Mouse (Mus musculus): ENCODE data around the gene Cpb1. TPM values are rescaled to one million over a fixed set of nuclear protein-coding genes. Genes with fewer than 3 reads are reported as not detected.

The Cpb1 gene
- polyA plus RNA-seq (2014; fragmentation: Nextera tagmentation; extraction: Ambion mirVana): 0.08 TPM in 1 of 2 replicates, not detected in the other

- H3K36me3 ChIP-seq (ENCODE audit: control insufficient read depth, insufficient read depth, low read length): no peaks in the 10 kb centered on the region
- H3K27me3 ChIP-seq (ENCODE audit: control insufficient read depth, insufficient read depth, low read length): no peaks in the 10 kb centered on the region
- DNase-seq (no peak), ATAC-seq (ENCODE audit: low FRiP score, low TSS enrichment) (no peak)
- no peak within 1 kb of the TSS for H3K27ac ChIP-seq (replicated peaks; ENCODE audit: low read depth, low read length)
- H3K9me3 ChIP-seq (ENCODE audit: control insufficient read depth, low read length): no peaks in the 10 kb centered on the region
- no peak within 1 kb of the TSS for H3K9ac ChIP-seq (replicated peaks; ENCODE audit: low read length)
- H3K4me3 ChIP-seq (replicated peaks; ENCODE audit: low read depth, low read length): no peak within 1 kb of the TSS
- WGBS: 88% methylated on average over 3 of the region's 3 CpGs
- no peaks in the 10 kb centered on the region for H3K4me1 ChIP-seq (ENCODE audit: control insufficient read depth, insufficient read depth, low read length)
- H3K4me2 ChIP-seq (ENCODE audit: low read length): no peak within 1 kb of the TSS
Observed at GRCm38 (mm10) chr3:20275633-20276032, at the start of gene Cpb1. TSS of gene Cpb1 (minus strand) at chr3:20275733.

- Histone ChIP-seq H3K9ac (replicated peaks; ENCODE audit: low read length) (no peak overlapping the region), H3K4me2 (ENCODE audit: low read length) (no peak overlapping the region), H3K4me1 (ENCODE audit: control insufficient read depth, insufficient read depth, low read length) (no peaks in the 10 kb centered on the region), H3K4me3 (replicated peaks; ENCODE audit: low read depth, low read length) (no peak overlapping the region), H3K27ac (replicated peaks; ENCODE audit: low read depth, low read length) (no peak overlapping the region), H3K27me3 (ENCODE audit: control insufficient read depth, insufficient read depth, low read length) (no peaks in the 10 kb centered on the region), H3K36me3 (ENCODE audit: control insufficient read depth, insufficient read depth, low read length) (no peaks in the 10 kb centered on the region), H3K9me3 (ENCODE audit: control insufficient read depth, low read length) (no peaks in the 10 kb centered on the region)
- DNase-seq (no peak), ATAC-seq (ENCODE audit: low FRiP score, low TSS enrichment) (no peak)
- WGBS: 7% methylated on average over 1 of the region's 1 CpGs
Observed at GRCm38 (mm10) chr3:20317233-20317632, 41.7 kb upstream of the Cpb1 start.

GRCm38 (mm10) chr3:20309142-20309541 lies 33.6 kb upstream of the Cpb1 start:
- DNase-seq (no peak), ATAC-seq (ENCODE audit: low FRiP score, low TSS enrichment) (no peak)
- H3K4me2 ChIP-seq (ENCODE audit: low read length): no peak overlapping the region
- H3K27ac ChIP-seq (replicated peaks; ENCODE audit: low read depth, low read length): no peak overlapping the region
- H3K9me3 ChIP-seq (ENCODE audit: control insufficient read depth, low read length): no peaks in the 10 kb centered on the region
- H3K27me3 ChIP-seq (ENCODE audit: control insufficient read depth, insufficient read depth, low read length): no peaks in the 10 kb centered on the region
- H3K4me3 ChIP-seq (replicated peaks; ENCODE audit: low read depth, low read length): no peak overlapping the region
- no peaks in the 10 kb centered on the region for H3K36me3 ChIP-seq (ENCODE audit: control insufficient read depth, insufficient read depth, low read length)
- H3K4me1 ChIP-seq (ENCODE audit: control insufficient read depth, insufficient read depth, low read length): no peaks in the 10 kb centered on the region
- H3K9ac ChIP-seq (replicated peaks; ENCODE audit: low read length): no peak overlapping the region
- 88% methylated on average over 4 of the region's 4 CpGs for WGBS

- Histone ChIP-seq H3K36me3 (ENCODE audit: control insufficient read depth, insufficient read depth, low read length) (no peaks in the 10 kb centered on the region), H3K4me2 (ENCODE audit: low read length) (no peak overlapping the region), H3K9me3 (ENCODE audit: control insufficient read depth, low read length) (no peaks in the 10 kb centered on the region), H3K4me1 (ENCODE audit: control insufficient read depth, insufficient read depth, low read length) (no peaks in the 10 kb centered on the region), H3K27me3 (ENCODE audit: control insufficient read depth, insufficient read depth, low read length) (no peaks in the 10 kb centered on the region), H3K9ac (replicated peaks; ENCODE audit: low read length) (no peak overlapping the region), H3K27ac (replicated peaks; ENCODE audit: low read depth, low read length) (no peak overlapping the region), H3K4me3 (replicated peaks; ENCODE audit: low read depth, low read length) (no peak overlapping the region)
- ATAC-seq (ENCODE audit: low FRiP score, low TSS enrichment) (no peak), DNase-seq (no peak)
- 89% methylated on average over 4 of the region's 4 CpGs for WGBS
Observed at GRCm38 (mm10) chr3:20307256-20307655, 31.7 kb upstream of the Cpb1 start.

GRCm38 (mm10) chr3:20304758-20305352 lies 29.3 kb upstream of the Cpb1 start:
- WGBS: 66% methylated on average over 2 of the region's 2 CpGs
- no peak overlapping the region for H3K4me2 ChIP-seq (ENCODE audit: low read length)
- no peak overlapping the region for H3K9ac ChIP-seq (replicated peaks; ENCODE audit: low read length)
- no peak for ATAC-seq (ENCODE audit: low FRiP score, low TSS enrichment)
- H3K27ac ChIP-seq (replicated peaks; ENCODE audit: low read depth, low read length): no peak overlapping the region
- no peaks in the 10 kb centered on the region for H3K9me3 ChIP-seq (ENCODE audit: control insufficient read depth, low read length)
- H3K27me3 ChIP-seq (ENCODE audit: control insufficient read depth, insufficient read depth, low read length): no peaks in the 10 kb centered on the region
- DNase-seq: no peak
- H3K4me1 ChIP-seq (ENCODE audit: control insufficient read depth, insufficient read depth, low read length): no peaks in the 10 kb centered on the region
- H3K36me3 ChIP-seq (ENCODE audit: control insufficient read depth, insufficient read depth, low read length): no peaks in the 10 kb centered on the region
- no peak overlapping the region for H3K4me3 ChIP-seq (replicated peaks; ENCODE audit: low read depth, low read length)

- H3K9me3 ChIP-seq (ENCODE audit: control insufficient read depth, low read length): no peaks in the 10 kb centered on the region
- ATAC-seq (ENCODE audit: low FRiP score, low TSS enrichment): no peak
- 82% methylated on average over 3 of the region's 3 CpGs for WGBS
Observed at GRCm38 (mm10) chr3:20295546-20295945, 20.0 kb upstream of the Cpb1 start.

GRCm38 (mm10) chr3:20294542-20295348 lies 19.2 kb upstream of the Cpb1 start:
- no peaks in the 10 kb centered on the region for H3K27me3 ChIP-seq (ENCODE audit: control insufficient read depth, insufficient read depth, low read length)
- no peaks in the 10 kb centered on the region for H3K9me3 ChIP-seq (ENCODE audit: control insufficient read depth, low read length)
- ATAC-seq (ENCODE audit: low FRiP score, low TSS enrichment) (no peak), DNase-seq (no peak)
- no peak overlapping the region for H3K4me3 ChIP-seq (replicated peaks; ENCODE audit: low read depth, low read length)
- no peaks in the 10 kb centered on the region for H3K36me3 ChIP-seq (ENCODE audit: control insufficient read depth, insufficient read depth, low read length)
- H3K4me1 ChIP-seq (ENCODE audit: control insufficient read depth, insufficient read depth, low read length): no peaks in the 10 kb centered on the region
- H3K4me2 ChIP-seq (ENCODE audit: low read length): no peak overlapping the region
- no peak overlapping the region for H3K9ac ChIP-seq (replicated peaks; ENCODE audit: low read length)
- H3K27ac ChIP-seq (replicated peaks; ENCODE audit: low read depth, low read length): no peak overlapping the region
- 83% methylated on average over 9 of the region's 9 CpGs for WGBS

More at GRCm38 (mm10) chr3:20295546-20295945, 20.0 kb upstream of the Cpb1 start:
- Histone ChIP-seq H3K36me3 (ENCODE audit: control insufficient read depth, insufficient read depth, low read length) (no peaks in the 10 kb centered on the region), H3K4me1 (ENCODE audit: control insufficient read depth, insufficient read depth, low read length) (no peaks in the 10 kb centered on the region), H3K4me3 (replicated peaks; ENCODE audit: low read depth, low read length) (no peak overlapping the region), H3K27me3 (ENCODE audit: control insufficient read depth, insufficient read depth, low read length) (no peaks in the 10 kb centered on the region), H3K9ac (replicated peaks; ENCODE audit: low read length) (no peak overlapping the region), H3K4me2 (ENCODE audit: low read length) (no peak overlapping the region), H3K27ac (replicated peaks; ENCODE audit: low read depth, low read length) (no peak overlapping the region)
- no peak for DNase-seq

GRCm38 (mm10) chr3:20291370-20291769 lies 15.8 kb upstream of the Cpb1 start:
- no peaks in the 10 kb centered on the region for H3K36me3 ChIP-seq (ENCODE audit: control insufficient read depth, insufficient read depth, low read length)
- no peaks in the 10 kb centered on the region for H3K9me3 ChIP-seq (ENCODE audit: control insufficient read depth, low read length)
- no peaks in the 10 kb centered on the region for H3K4me1 ChIP-seq (ENCODE audit: control insufficient read depth, insufficient read depth, low read length)
- no peaks in the 10 kb centered on the region for H3K27me3 ChIP-seq (ENCODE audit: control insufficient read depth, insufficient read depth, low read length)
- DNase-seq (no peak), ATAC-seq (ENCODE audit: low FRiP score, low TSS enrichment) (no peak)
- H3K9ac ChIP-seq (replicated peaks; ENCODE audit: low read length): no peak overlapping the region
- H3K4me3 ChIP-seq (replicated peaks; ENCODE audit: low read depth, low read length): no peak overlapping the region
- no peak overlapping the region for H3K4me2 ChIP-seq (ENCODE audit: low read length)
- no peak overlapping the region for H3K27ac ChIP-seq (replicated peaks; ENCODE audit: low read depth, low read length)

- Histone ChIP-seq H3K4me3 (replicated peaks; ENCODE audit: low read depth, low read length) (no peak overlapping the region), H3K4me2 (ENCODE audit: low read length) (no peak overlapping the region), H3K4me1 (ENCODE audit: control insufficient read depth, insufficient read depth, low read length) (no peaks in the 10 kb centered on the region), H3K27me3 (ENCODE audit: control insufficient read depth, insufficient read depth, low read length) (no peaks in the 10 kb centered on the region), H3K36me3 (ENCODE audit: control insufficient read depth, insufficient read depth, low read length) (no peaks in the 10 kb centered on the region), H3K27ac (replicated peaks; ENCODE audit: low read depth, low read length) (no peak overlapping the region), H3K9me3 (ENCODE audit: control insufficient read depth, low read length) (no peaks in the 10 kb centered on the region), H3K9ac (replicated peaks; ENCODE audit: low read length) (no peak overlapping the region)
- ATAC-seq (ENCODE audit: low FRiP score, low TSS enrichment) (no peak), DNase-seq (no peak)
- 91% methylated on average over 2 of the region's 2 CpGs for WGBS
Observed at GRCm38 (mm10) chr3:20288761-20289160, 13.2 kb upstream of the Cpb1 start.
